Mouse (Mus musculus) G1E (cell line): ENCODE data around the gene Mta3.

Experiments used
- CTCF ChIP-seq: IDR thresholded peaks from 2 replicates; pipeline ENCODE4 v1.5.1; 2012; ENCODE audit warnings: low read depth, low read length, inconsistent platforms, mixed read lengths
- GATA1 ChIP-seq: IDR thresholded peaks from 2 replicates; pipeline ENCODE4 v1.6.1; 2012; ENCODE audit warnings: borderline replicate concordance, low read length, inconsistent platforms, mixed read lengths
- GATA2 ChIP-seq: IDR thresholded peaks from 2 replicates; pipeline ENCODE4 v1.6.1; 2012; ENCODE audit warnings: low read depth, low read length, inconsistent platforms, borderline replicate concordance
- TAL1 ChIP-seq: conservative IDR thresholded peaks from 2 replicates; pipeline ENCODE4 v1.6.1; 2012; ENCODE audit warnings: low read depth, low read length, inconsistent platforms, mixed read lengths

DNA sequence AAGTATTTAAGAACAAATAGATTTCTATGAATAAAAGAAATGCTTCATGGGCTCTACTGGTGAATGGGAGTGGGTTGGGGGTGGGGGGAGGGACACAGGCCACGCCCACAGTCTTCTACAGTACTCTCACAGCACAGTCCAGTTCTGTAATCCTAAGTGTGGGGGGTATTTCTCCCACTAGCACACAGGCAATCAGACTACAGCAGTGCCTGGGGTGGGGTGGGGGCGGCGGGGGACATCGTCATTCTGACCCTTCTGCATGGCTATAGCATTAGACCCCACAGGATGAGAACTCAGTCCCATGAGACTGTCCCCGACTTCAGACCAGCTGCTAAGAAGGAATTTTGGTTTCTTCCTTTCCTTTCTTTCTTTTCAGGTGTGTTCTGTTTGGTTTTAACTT, 143.8 kb downstream of the Mta3 start:
- TF ChIP-seq CTCF (no peak), GATA2 (no peak), GATA1 (no peak), TAL1 (no peak)
